9 mouse cellular contexts compared by ENCODE assay signal in the genomic region with DNA sequence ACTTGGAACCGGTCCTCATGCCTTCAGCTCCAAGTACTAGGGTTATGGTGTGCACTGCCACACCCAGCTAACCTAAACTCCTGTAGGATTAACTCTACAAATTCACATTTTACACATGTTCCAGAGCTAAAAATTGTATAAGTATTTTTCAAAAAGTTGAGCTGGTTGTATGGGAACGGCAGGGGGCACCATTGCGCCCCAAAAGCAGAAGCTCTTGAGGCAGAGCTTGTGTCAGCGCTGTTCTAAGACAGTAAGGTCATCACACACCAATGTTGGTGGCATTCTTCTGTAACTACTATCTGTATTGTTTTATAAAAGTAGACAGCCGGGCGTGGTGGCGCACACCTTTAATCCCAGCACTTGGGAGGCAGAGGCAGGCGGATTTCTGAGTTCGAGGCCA. TPM values are rescaled to one million over a fixed set of nuclear protein-coding genes. Genes with fewer than 3 reads are reported as not detected.
DNase-seq lines count a peak whose midpoint lies in the region; ATAC-seq and TF ChIP-seq lines count a peak whose summit lies in the region.
"Had no signal": no experiment of that assay in that cellular context is flagged by ENCODE, and none has a peak within 500 bp of the region (broad histone marks: within the 10 kb centered on the region; RNA-seq: fewer than 3 reads in every experiment).

No protein-coding gene starts in this region.

- TF ChIP-seq CTCF in liver, postnatal 0 days (IDR thresholded peaks at IDR 0.05; ENCODE audit: low read depth): peak; percentile 70

- H3K27me3 ChIP-seq in kidney, embryonic 14.5 days (ENCODE audit: control insufficient read depth, insufficient read depth, low read length): no peaks in the 10 kb centered on the region
- H3K27me3 ChIP-seq in liver, postnatal 0 days (ENCODE audit: insufficient read depth, low read length): no peaks in the 10 kb centered on the region

- peak; percentile 11 for DNase-seq in kidney, adult 18-20 months
- DNase-seq in R1 (ENCODE audit: low read depth, low spot score): peak; percentile 51
- peak; percentile 56 for DNase-seq in liver, postnatal 0 days
- DNase-seq in testis, postnatal 14 days (ENCODE audit: low spot score): no peak
- DNase-seq in gastrocnemius, adult 8-10 months (ENCODE audit: low spot score in 2 of 2): no peak

- ATAC-seq in kidney, embryonic 14.5 days (ENCODE audit: low FRiP score, low TSS enrichment): no peak
- peak; percentile 37 for ATAC-seq in CD4-positive, CD25-positive, alpha-beta regulatory T cell, adult 4 months
- no peak for ATAC-seq in liver, postnatal 0 days
- no peak for ATAC-seq in megakaryocyte-erythroid progenitor cell, adult 5-6 weeks (replicated peaks; ENCODE audit: low FRiP score, low TSS enrichment, poor library complexity, severe bottlenecking)

- no peak overlapping the region for H3K4me2 ChIP-seq in kidney, embryonic 14.5 days (replicated peaks; ENCODE audit: low read depth, low read length)
- no peak overlapping the region for H3K4me2 ChIP-seq in liver, postnatal 0 days (ENCODE audit: low read depth, low read length)

- peaks cover 7% of the 10 kb centered on the region; the same call in 1 of the 2 replicates for H3K36me3 ChIP-seq in kidney, embryonic 14.5 days (ENCODE audit: control insufficient read depth, insufficient read depth, low read length)
- H3K36me3 ChIP-seq in liver, postnatal 0 days (replicated peaks; ENCODE audit: insufficient read depth, low read length): no peaks in the 10 kb centered on the region; the same call in 1 of the 2 replicates

- no peaks in the 10 kb centered on the region for H3K4me1 ChIP-seq in kidney, embryonic 14.5 days (ENCODE audit: control insufficient read depth, insufficient read depth, low read length)
- H3K4me1 ChIP-seq in liver, postnatal 0 days (ENCODE audit: insufficient read depth): no peaks in the 10 kb centered on the region

- no peak overlapping the region for H3K4me3 ChIP-seq in kidney, embryonic 14.5 days (ENCODE audit: low read length)
- no peak overlapping the region for H3K4me3 ChIP-seq in liver, postnatal 0 days (ENCODE audit: low read depth, low read length)
- H3K4me3 ChIP-seq: erythroblast, embryonic 14.5 days had no signal

- H3K9me3 ChIP-seq in kidney, embryonic 14.5 days (ENCODE audit: control insufficient read depth, low read length): no peaks in the 10 kb centered on the region
- H3K9me3 ChIP-seq in liver, postnatal 0 days (ENCODE audit: low read length): no peaks in the 10 kb centered on the region

- WGBS in kidney, embryonic 14.5 days: 87% methylated on average over 9 of the region's 9 CpGs
- 70% methylated on average over 8 of the region's 9 CpGs for WGBS in liver, postnatal 0 days (ENCODE audit: insufficient replicate concordance)

- no peak overlapping the region for H3K27ac ChIP-seq in kidney, embryonic 14.5 days (ENCODE audit: low read depth, low read length)
- no peak overlapping the region for H3K27ac ChIP-seq in liver, postnatal 0 days (ENCODE audit: low read depth)

- no peak overlapping the region for H3K9ac ChIP-seq in kidney, embryonic 14.5 days (ENCODE audit: low read depth, low read length)
- H3K9ac ChIP-seq in liver, postnatal 0 days (replicated peaks): no peak overlapping the region

- no peak for TF ChIP-seq EP300 in liver, postnatal 0 days (IDR thresholded peaks at IDR 0.05; ENCODE audit: low read depth)

RNA-seq across cellular contexts. Expression of a gene that starts 13.3 kb away (rescaled TPM):
- polyA plus RNA-seq in kidney, embryonic 14.5 days (2014; fragmentation: Nextera tagmentation; extraction: Ambion mirVana): 14.1 and 15.5 TPM in 2 replicates
- 10 to 100 TPM; 15.7 to 18.1 TPM for polyA plus RNA-seq in CD4-positive, CD25-positive, alpha-beta regulatory T cell, adult 4 months (2017; shearing (Covaris generic))
- 1.8 and 2.4 TPM in 2 replicates for polyA plus RNA-seq in liver, postnatal 0 days (2015; fragmentation: Nextera tagmentation; extraction: Ambion mirVana)
- 1 to 10 TPM; 4.2 to 7.1 (median 5.0) TPM for total RNA-seq in gastrocnemius, adult 8-10 months (2022)
- 5.7 and 6.9 TPM in 2 replicates for total RNA-seq in megakaryocyte-erythroid progenitor cell, adult 5-6 weeks (2014; fragmentation: Nextera tagmentation)
- total RNA-seq in megakaryocyte-erythroid progenitor cell, adult 5-6 weeks (2017): 9.6 and 17.4 TPM in 2 replicates

RNA-seq across cellular contexts. Expression of a gene that starts 48.6 kb away (rescaled TPM):
- polyA plus RNA-seq in kidney, embryonic 14.5 days (2014; fragmentation: Nextera tagmentation; extraction: Ambion mirVana): 34.9 and 45.5 TPM in 2 replicates
- polyA plus RNA-seq in CD4-positive, CD25-positive, alpha-beta regulatory T cell, adult 4 months (2017; shearing (Covaris generic)): 10 to 100 TPM in 1 of 2 experiments, 1 to 10 TPM in 1; 8.0 to 13.8 TPM
- polyA plus RNA-seq in liver, postnatal 0 days (2015; fragmentation: Nextera tagmentation; extraction: Ambion mirVana): 24.1 and 24.6 TPM in 2 replicates
- total RNA-seq in gastrocnemius, adult 8-10 months (2022): 1 to 10 TPM; 6.1 to 7.6 (median 7.3) TPM
- 44.5 and 53.1 TPM in 2 replicates for total RNA-seq in megakaryocyte-erythroid progenitor cell, adult 5-6 weeks (2014; fragmentation: Nextera tagmentation)
- 41.4 and 43.0 TPM in 2 replicates for total RNA-seq in megakaryocyte-erythroid progenitor cell, adult 5-6 weeks (2017)

Comparison
In these comparisons a context has a peak if more than half of its experiments do, and no peak if none do; other contexts are left out.
1. DNase-seq: peak in kidney, adult 18-20 months (single experiment), R1 (single experiment) and liver, postnatal 0 days (single experiment); none in testis, postnatal 14 days (single experiment) and gastrocnemius, adult 8-10 months (0 of 2).